Mouse (Mus musculus) left cerebral cortex, postnatal 10 days (tissue): ENCODE results near the gene Gfod1. TPM values are rescaled to one million over a fixed set of nuclear protein-coding genes. Genes with fewer than 3 reads are reported as not detected.

Experiments used
- DNase-seq, 2 experiments: peaks; one replicate each; pipeline ENCODE4 v3.0.0; 2021 to 2022; ENCODE audit warnings: low spot score in 2 of 2, mixed read lengths in 1 of 2; ENCODE audit errors: extremely low spot score in 1 of 2
- intact Hi-C: fragments of 180-260 bp; cut with DNase I; formaldehyde crosslinking; loops from one replicate; pipeline ENCODE4 v1.15.1; 2025
- total RNA-seq, 2 experiments: library from RNA; stranded (reverse); gene quantifications; 2 replicates each; pipeline ENCODE4 v1.2.3; 2021

Gfod1 gene
- total RNA-seq, 2 experiments from 2014 or later: 41.6 to 43.3 TPM

DNA sequence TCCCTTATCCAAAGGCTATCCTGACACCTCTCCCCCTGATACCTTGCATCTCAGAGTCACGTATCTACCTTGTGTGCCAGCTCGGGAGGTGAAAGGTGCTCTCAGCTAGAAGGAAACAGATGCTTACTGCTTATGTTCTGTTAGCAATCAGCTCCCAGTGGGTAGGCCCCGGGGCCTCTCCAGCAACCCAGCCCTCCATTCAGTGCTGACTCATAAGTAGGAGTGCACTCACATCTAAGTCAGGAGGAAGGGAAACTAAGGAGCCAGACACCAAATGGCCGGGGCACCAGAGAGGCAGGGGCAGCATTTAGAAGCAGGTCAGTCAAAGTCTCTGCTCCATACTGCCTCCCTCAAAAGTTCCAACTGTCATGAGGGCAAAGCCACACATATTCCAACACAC is 155.3 kb downstream of the Gfod1 start:
- no peak for DNase-seq
- intact Hi-C loops: no loop called here

DNA sequence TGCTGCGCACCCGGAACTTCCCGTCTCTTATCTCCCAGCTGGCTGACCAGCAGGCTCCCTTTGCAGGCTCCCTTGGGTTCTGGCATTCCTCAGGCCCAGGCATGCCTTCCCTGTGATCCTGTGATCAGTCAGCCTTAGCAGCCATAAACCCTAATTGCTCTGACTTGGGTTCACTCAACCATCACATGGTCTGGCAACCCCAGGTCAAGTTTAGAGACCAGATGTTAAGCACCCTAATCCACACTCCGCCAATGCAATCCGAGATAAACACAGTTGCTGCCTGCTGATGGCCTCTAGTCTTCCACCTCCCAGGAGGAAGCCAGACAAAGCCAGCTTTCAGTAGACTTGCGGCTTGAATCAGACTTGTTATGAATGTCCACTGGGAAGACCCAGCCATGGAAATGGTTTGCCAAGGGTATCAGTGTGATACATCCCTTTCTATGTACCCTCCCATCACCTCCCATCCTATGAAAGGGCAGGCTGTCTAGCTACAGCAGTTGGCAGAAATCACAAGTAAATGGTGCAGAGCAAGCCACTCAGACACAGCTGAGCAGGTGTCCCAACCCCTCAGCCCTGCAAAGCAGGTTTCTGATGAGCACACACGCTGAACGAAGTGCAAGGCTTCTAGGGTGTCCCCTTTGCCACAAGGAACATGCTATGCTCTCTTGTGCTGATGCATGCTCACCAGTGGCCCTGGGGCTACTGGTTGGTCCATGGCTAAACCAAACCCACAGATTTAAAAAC is 157.3 kb downstream of the Gfod1 start:
- DNase-seq: no peak

More for the DNA sequence above, 157.3 kb downstream of the Gfod1 start:
- intact Hi-C loops: no loop called here

Other genes starting within 250 kb of the Gfod1 start
- 10 to 100 TPM; 35.9 to 36.0 TPM for gene Tbc1d7, start 132.7 kb downstream of the Gfod1 start, total RNA-seq
- 10 to 100 TPM; 14.0 to 15.1 TPM for gene Sirt5, start 61.3 kb upstream of the Gfod1 start, total RNA-seq
- gene Nol7, start 94.2 kb upstream of the Gfod1 start, total RNA-seq: 10 to 100 TPM; 82.5 to 94.7 TPM
- 10 to 100 TPM; 75.6 to 75.7 TPM for gene Ranbp9, start 177.1 kb upstream of the Gfod1 start, total RNA-seq